Mouse (Mus musculus): ENCODE results near the gene Cnpy3.
A peak's percentile ranks its signal among the peaks of the same experiment; 100 is the strongest.
"Not testable (repeated sequence)": the region's sequence is repeated elsewhere in the genome, so short reads cannot be mapped to it uniquely, and the experiment has no call there.

Gene Cnpy3

GRCm38 (mm10) chr17:46751794-46752556 is at the start of gene Cnpy3:
Gene Cnpy3, minus strand, starts transcription at chr17:46752214.
- peak; percentile 96 for DNase-seq (ENCODE audit: low spot score)

DNA sequence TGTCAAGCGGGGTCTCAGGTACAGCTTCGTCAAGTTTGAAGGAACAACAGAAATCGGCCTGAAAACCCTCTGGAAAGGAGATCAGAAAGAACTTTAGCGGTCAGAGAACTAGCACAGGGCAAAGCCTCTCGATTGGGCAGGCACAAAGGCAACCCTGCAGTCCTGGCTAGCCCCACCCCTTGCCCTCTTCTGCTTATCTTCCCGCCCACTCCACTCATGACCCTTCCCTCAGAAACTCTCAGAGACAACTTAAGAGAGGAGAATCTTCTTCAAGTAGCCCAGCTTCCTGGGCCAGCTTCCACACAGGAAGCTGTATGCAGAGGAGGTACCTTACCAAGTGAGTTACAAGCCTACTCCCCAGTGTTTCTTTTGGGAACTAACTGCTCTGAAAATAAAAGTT is 49.7 kb upstream of the Cnpy3 start:
- DNase-seq (ENCODE audit: low spot score) = no peak

- DNase-seq (ENCODE audit: low spot score) = no peak
Observed at GRCm38 (mm10) chr17:46799680-46800079, 47.7 kb upstream of the Cnpy3 start.

- DNase-seq (ENCODE audit: low spot score) = no peak
Observed at GRCm38 (mm10) chr17:46797386-46797785, 45.4 kb upstream of the Cnpy3 start.

GRCm38 (mm10) chr17:46796743-46797142 is 44.7 kb upstream of the Cnpy3 start:
- DNase-seq (ENCODE audit: low spot score) = no peak

- DNase-seq (ENCODE audit: low spot score) = no peak
Observed at GRCm38 (mm10) chr17:46792963-46793362, 40.9 kb upstream of the Cnpy3 start.

DNA sequence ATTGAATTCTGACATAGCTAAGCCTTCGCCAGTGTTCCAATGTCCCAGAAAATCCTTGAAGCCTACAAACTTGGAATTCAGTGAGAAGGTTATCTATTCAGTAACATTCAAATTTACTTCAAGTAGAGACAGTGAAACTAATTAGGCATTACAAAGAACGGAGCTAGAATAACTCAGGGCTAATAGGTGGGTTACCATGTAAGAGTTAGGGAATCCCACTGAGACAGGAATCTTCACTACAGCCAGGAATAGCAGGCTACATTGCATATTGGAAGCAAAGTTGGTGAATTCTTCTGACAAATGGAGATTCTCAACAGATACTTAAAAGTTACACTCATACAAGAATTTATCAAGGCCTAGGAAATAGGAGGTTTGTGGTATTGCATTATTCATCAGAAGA is 36.0 kb upstream of the Cnpy3 start:
- not testable (repeated sequence) for DNase-seq (ENCODE audit: low spot score)

DNA sequence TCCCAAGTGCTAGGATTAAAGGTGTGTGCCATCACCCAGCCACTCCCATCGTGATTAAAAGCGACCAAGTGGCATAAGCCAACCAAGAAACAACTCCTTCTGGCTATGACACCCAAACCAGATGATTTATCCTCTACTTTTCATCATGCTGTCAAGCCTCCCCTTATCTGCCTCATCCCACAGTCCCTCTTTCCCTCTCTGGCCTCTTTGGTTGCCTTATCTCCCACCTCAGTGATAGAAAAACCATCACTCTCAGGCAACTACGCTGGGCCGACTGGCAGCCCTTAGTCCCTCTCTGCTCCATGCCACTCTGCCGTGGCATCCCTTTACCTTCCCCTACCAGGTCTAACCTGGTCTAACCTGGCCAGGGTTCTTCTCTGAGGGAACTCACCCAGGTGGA is 34.9 kb upstream of the Cnpy3 start:
- DNase-seq (ENCODE audit: low spot score) = no peak

DNA sequence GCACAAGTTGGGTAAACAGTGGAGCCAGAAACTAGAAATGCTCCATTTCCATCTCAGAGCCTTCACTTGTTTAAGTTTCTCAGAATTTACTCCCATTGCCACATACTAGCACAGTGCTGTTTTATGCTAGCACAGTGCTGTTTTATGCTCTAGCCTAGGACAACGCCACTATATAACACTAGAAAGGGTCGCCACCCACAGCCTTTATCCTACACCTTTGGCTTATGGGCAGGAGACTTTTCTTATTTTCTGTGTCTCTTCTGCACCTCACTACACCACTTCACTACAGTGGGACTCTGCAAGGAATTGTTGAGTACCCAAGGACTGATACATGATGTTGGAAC is 31.2 kb upstream of the Cnpy3 start:
- DNase-seq (ENCODE audit: low spot score) = no peak

DNA sequence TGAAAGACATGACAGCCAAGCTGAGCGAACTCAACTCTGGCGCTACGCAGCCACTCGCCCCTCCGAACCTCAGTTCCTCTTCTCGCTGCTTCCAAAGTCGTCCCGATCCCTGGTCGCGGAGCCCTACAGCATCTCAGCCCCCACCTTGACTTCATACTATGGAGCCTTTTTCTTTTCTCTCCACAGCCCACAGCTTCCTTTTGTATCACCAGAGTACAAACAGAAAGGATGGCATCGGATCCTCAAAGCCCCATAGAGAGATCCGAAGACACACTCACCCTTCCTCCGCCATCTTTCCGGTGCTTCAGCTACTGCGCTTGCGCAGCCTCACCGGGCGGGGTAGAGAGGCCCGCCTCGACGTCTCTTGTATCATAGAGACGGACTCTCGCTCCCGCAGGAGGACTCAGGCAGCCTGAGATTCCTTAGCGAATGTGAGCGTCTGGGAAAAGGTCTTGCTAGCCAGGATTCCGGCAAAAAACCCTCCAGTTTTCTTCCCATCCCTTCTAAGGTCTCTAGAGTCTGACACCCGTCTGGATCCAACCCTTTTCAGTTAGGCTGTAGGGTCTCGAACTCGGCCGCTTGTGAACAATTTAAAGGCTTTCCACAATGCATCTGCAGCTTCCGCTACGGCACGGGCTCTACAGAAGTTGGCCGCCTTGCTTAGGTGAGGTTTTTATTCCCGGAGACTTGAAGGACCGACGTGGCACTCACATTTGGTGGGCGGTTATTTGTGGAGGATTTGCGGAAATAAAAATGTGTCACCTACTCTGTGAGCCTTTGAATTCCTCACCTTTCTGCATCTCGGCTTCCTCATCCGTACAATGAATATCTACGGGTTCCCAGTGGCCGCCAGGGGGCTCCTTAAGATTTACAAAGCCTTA is 30.6 kb upstream of the Cnpy3 start, which contains the start of gene Rpl7l1:
TSS of gene Rpl7l1 (minus strand) at position 332 of the 881 bp plus-strand sequence.
- DNase-seq (ENCODE audit: low spot score) = peak; percentile 81

DNA sequence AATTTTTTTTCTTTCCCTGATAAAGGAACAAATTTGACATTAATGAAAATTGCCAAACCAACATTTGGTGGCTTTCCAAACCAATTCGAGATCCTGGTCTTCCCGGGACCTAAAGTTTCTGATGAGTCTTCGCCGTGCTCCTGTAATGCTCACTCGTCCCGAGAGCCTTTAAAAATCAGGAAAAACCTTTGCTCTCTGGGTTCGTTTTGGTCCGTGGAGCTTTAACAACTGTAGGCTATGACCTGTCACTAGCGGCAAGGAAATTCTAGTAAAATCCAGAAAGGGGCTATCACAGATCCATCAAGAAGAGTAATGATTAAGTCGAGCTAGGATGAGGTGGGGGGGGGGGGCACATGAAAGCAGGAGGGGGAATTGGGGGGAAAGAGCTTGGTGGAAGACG is 29.9 kb upstream of the Cnpy3 start:
- DNase-seq (ENCODE audit: low spot score) = no peak

- DNase-seq (ENCODE audit: low spot score) = no peak
Observed at GRCm38 (mm10) chr17:46776087-46776486, 24.1 kb upstream of the Cnpy3 start.

DNA sequence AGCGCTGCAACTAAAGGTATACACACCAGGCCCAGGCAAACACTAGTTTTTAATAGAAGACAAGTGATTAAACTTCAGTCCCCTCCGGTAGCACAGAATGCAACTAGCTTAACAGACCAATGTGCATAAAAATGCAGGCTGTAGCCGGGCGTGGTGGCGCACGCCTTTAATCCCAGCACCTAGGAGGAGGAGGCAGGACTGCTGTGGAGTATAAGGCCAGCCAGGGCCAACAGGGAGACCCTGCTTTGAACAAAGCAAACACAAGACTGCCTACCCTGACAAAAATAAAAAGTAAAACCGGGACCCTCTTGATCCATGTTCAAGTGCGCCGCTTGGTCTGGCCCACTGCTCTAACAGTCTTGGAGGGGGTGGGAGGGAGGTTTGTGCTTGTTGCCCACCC is 23.1 kb upstream of the Cnpy3 start:
- DNase-seq (ENCODE audit: low spot score) = no peak

GRCm38 (mm10) chr17:46774131-46774472 is 22.1 kb upstream of the Cnpy3 start:
- no peak for DNase-seq (ENCODE audit: low spot score)

GRCm38 (mm10) chr17:46773278-46774130 is 21.5 kb upstream of the Cnpy3 start:
- no peak for DNase-seq (ENCODE audit: low spot score)

DNA sequence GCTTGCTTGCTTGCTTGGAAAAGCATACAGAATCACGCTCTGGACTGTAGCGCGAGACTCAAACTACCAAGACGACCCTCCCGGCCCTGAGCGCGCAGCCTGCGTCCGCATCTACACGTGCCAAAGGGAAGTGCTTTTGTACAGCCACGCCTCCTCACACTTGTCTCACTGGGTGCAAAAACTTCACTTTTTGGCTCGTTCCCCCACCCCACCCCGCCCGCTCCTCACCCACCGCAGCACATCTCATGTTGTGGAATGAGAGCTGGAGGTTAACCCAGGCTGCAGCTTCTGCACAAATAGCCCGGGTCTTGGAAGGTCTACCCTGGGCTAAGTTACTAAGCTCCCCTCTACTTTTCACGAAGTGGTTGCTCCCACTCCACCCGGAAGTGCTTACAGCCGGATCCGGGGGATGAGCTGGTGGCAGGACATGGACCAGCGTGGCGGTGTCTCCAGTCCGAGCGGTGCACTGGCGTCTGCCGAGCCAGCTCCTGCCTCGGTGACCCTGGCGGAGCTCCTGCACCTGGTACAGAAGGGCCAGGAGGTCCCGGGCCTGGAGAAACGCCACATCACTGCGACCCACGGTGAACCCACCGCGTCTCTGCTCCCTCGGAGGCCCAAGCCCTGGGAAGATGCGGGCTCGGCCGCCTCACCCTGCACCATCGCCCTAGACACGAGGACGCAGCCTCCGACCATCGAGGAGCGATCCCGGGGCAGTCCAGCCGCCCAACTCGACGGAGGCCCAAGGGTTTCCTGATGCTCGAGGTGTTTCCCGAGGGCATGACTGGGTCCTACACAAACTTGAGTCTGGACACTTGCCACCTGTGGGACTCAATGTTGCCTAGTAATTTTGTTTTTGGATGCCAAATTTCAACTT is 20.6 kb upstream of the Cnpy3 start, which contains the start of gene 2310039H08Rik:
TSS of gene 2310039H08Rik (plus strand) at position 232 of the 874 bp plus-strand sequence.
- peak; percentile 72 for DNase-seq (ENCODE audit: low spot score)

- DNase-seq (ENCODE audit: low spot score) = no peak
Observed at GRCm38 (mm10) chr17:46772038-46772403, 20.0 kb upstream of the Cnpy3 start.

DNA sequence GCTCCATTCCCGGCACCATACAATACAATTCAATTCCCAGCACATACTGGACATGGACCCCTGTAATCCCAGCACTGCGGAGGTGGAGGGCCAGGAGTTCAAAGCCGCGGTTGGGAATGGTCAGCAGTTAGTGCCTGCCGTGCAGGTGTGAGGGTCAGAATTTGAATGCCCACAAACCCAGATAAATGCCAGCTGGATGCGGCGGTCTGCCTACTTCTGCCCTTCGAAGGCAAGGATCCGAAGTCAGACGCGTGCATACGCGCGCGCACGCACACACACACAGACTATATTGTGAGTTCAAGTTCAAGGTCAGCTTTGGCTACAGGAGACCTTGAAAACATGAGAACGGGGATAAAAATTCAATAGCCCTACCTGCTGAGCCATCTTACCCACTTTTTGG is 19.6 kb upstream of the Cnpy3 start:
- no peak for DNase-seq (ENCODE audit: low spot score)

DNA sequence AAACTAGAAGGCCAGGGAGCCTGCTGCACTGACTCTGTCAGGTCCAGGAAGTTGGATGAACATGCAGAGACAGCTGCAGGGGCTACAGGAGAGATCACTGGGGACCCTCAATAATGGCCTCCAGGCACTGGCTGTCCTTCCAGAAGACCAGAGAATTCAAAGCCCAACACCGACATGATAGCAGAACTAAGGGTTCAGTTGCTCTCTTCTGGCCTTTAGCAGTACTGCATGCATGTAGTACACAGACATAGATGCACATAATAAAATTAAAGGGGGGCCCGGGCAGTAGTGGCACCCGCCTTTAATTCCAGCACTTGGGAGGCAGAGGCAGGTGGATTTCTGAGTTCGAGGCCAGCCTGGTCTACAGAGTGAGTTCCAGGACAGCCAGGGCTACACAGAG is 19.0 kb upstream of the Cnpy3 start:
- no peak for DNase-seq (ENCODE audit: low spot score)

GRCm38 (mm10) chr17:46770546-46770945 is 18.5 kb upstream of the Cnpy3 start:
- DNase-seq (ENCODE audit: low spot score) = no peak

DNA sequence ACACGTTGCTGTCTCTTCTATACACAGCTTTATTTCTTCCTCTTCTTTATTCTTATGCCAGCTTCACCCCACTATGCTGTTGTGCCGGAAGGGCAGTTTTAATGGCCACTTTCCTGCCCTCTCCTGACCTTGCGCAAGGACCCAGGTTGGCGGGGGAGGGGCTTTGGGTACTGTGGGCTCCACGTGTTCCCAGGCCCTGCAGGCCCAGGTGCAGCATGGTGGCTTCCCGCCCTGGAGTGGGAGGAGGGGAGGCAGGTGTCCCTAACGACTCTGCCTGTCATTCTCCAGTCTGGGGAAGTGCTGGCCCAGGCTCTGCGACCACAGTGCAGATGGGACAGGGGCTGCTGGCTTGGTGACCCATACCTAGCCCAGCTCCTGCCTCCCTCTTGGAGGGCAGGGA is 15.9 kb upstream of the Cnpy3 start:
- no peak for DNase-seq (ENCODE audit: low spot score)
